Mouse (Mus musculus) spleen, adult 2 months (tissue): Measurements from ENCODE around the gene Gm11569.

Source experiments
- CTCF ChIP-seq: fragments of 200-500 bp; IDR thresholded peaks from 2 replicates; pipeline ENCODE4 v1.5.1; 2011; ENCODE audit warnings: mild to moderate bottlenecking, inconsistent platforms; ENCODE audit not compliant: insufficient read depth, insufficient read length, insufficient replicate concordance; ENCODE audit errors: extremely low read depth
- POLR2A ChIP-seq: fragments of 200-500 bp; IDR thresholded peaks from 2 replicates; pipeline ENCODE4 v1.6.1; 2011; ENCODE audit warnings: low read depth, low read length, inconsistent platforms

GRCm38 (mm10) chr11:99778401-99778800 is 20.3 kb downstream of the Gm11569 start:
- TF ChIP-seq CTCF, result no peak
- TF ChIP-seq POLR2A, result no peak
